Mouse (Mus musculus) liver, embryonic 14.5 days (tissue): ENCODE results near the gene Msrb1. TPM values are rescaled to one million over a fixed set of nuclear protein-coding genes. Genes with fewer than 3 reads are reported as not detected.
A peak's percentile ranks its signal among the peaks of the same experiment; 100 is the strongest.
"Not testable (repeated sequence)": the region's sequence is repeated elsewhere in the genome, so short reads cannot be mapped to it uniquely, and the experiment has no call there.

Source experiments
- ATAC-seq: fragments of 200-750 bp; cut with Nextera tagmentation; 2 replicates; pipeline ENCODE4 v1.8.0; 2017; ENCODE audit warnings: moderate number of reproducible peaks, mild to moderate bottlenecking, moderate library complexity; ENCODE audit not compliant: insufficient read depth
- DNase-seq, 3 experiments: peaks; one replicate each; pipeline ENCODE4 v3.0.0-alpha.2; 2012 to 2013; ENCODE audit warnings: low read depth in 3 of 3, low spot score in 3 of 3
- H3K27ac ChIP-seq: fragments of 300-500 bp; sonication (generic); 2 replicates; pipeline ENCODE4 v1.5.1; 2014; ENCODE audit warnings: moderate library complexity, mild to moderate bottlenecking, control low read depth, inconsistent platforms
- H3K27me3 ChIP-seq: fragments of 300-500 bp; sonication (generic); 2 replicates; pipeline ENCODE4 v1.6.1; 2014; ENCODE audit warnings: mild to moderate bottlenecking, low read length, moderate library complexity; ENCODE audit not compliant: control insufficient read depth, insufficient read depth
- H3K36me3 ChIP-seq: fragments of 300-500 bp; sonication (generic); replicated peaks from 2 replicates; pipeline ENCODE4 v1.6.1; 2014; ENCODE audit warnings: low read depth; ENCODE audit not compliant: control insufficient read depth, insufficient read depth
- H3K4me1 ChIP-seq, 2 experiments: fragments of 200-500 bp in 1 of 2; fragments of 300-500 bp in 1 of 2; sonication (generic) in 1 of 2; replicated peaks; 2 replicates each; pipeline ENCODE4 v1.6.1; 2012 to 2014; ENCODE audit warnings: antibody characterized with exemption in 1 of 2, inconsistent platforms in 1 of 2, low read length in 1 of 2; ENCODE audit not compliant: control insufficient read depth in 2 of 2, insufficient read depth in 2 of 2
- H3K4me2 ChIP-seq: fragments of 300-500 bp; sonication (generic); 2 replicates; pipeline ENCODE4 v1.6.1; 2014; ENCODE audit warnings: low read depth, mild to moderate bottlenecking, control low read depth, moderate library complexity
- H3K4me3 ChIP-seq, 2 experiments: fragments of 200-500 bp in 1 of 2; fragments of 300-500 bp in 1 of 2; sonication (generic) in 1 of 2; 2 replicates each; pipeline ENCODE4 v1.5.1; 2012 to 2014; ENCODE audit warnings: low read depth in 2 of 2, low read length in 2 of 2, mild to moderate bottlenecking in 2 of 2, control low read depth in 1 of 2, inconsistent platforms in 1 of 2, moderate library complexity in 1 of 2; ENCODE audit not compliant: insufficient read depth in 1 of 2
- H3K9ac ChIP-seq: fragments of 300-500 bp; sonication (generic); replicated peaks from 2 replicates; pipeline ENCODE4 v1.6.1; 2014; ENCODE audit warnings: mild to moderate bottlenecking, control low read depth, moderate library complexity
- H3K9me3 ChIP-seq: fragments of 300-500 bp; sonication (generic); 2 replicates; pipeline ENCODE4 v1.6.1; 2016; ENCODE audit warnings: low read length, mixed read lengths; ENCODE audit not compliant: control insufficient read depth
- CTCF ChIP-seq: IDR thresholded peaks from 2 replicates; pipeline ENCODE4 v1.5.1; 2016; ENCODE audit warnings: antibody characterized with exemption, low read depth, control low read depth
- EP300 ChIP-seq: IDR thresholded peaks from 2 replicates; pipeline ENCODE4 v1.6.1; 2016; ENCODE audit warnings: antibody characterized with exemption, low read depth
- WGBS: fragments of 180-500 bp; shearing (Covaris S2); extraction: QIAGEN DNeasy Blood & Tissue Kit; methylation state at CpG from one replicate; pipeline ENCODE4 v1.1.7; 2014; ENCODE audit not compliant: insufficient replicate concordance; 5-methylcytosine and 5-hydroxymethylcytosine counted together
- polyA plus RNA-seq, 2 experiments: library from polyadenylated mRNA; depleted of rRNA in 1 of 2; stranded (reverse) in 1 of 2; unstranded in 1 of 2; fragments of >200 nt; fragmentation: Nextera tagmentation in 1 of 2; extraction: Ambion mirVana in 1 of 2; gene quantifications; 2 replicates each; pipeline versions ENCODE4 v1.2.1 to v1.2.3; 2012 to 2014

Msrb1 gene
- polyA plus RNA-seq, 2 experiments = 25.4 to 28.9 TPM

DNA sequence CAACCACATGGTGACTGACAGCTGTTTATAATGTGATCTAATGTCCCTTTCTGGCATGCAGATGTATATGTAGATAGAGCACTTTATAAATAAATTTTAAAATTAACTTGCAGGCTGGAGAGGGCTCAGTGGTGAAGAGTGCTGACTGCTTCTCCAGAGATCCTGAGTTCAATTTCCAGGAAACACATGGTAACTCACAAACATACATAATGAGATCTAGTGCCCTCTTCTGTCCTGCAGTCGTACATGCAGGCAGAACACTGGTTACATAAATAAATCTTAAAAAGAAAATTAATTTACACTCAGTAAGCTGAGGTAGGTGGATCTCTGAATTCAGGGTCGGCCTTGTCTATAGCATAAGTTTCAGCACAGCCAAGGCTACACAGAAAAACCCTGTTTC is 27.8 kb upstream of the Msrb1 start:
- WGBS = 18% methylated on average over 2 of the region's 2 CpGs
- Histone ChIP-seq H3K4me1 (peaks cover 12 to 14% of the 10 kb centered on the region in 2 experiments), H3K9me3 (no peaks in the 10 kb centered on the region), H3K9ac (no peak overlapping the region), H3K4me3 (peak overlapping the region in 1 of 2 experiments; percentile 86; a peak in 2 of 4 replicates), H3K27ac (no peak overlapping the region), H3K36me3 (peaks cover 3% of the 10 kb centered on the region; the same call in 1 of the 2 replicates), H3K27me3 (no peaks in the 10 kb centered on the region), H3K4me2 (peak overlapping the region; percentile 97)
- TF ChIP-seq CTCF (peak; percentile 58; the same call in 1 of the 2 replicates), EP300 (no peak)
- no peak for ATAC-seq
- DNase-seq = peak in 1 of 3 experiments; percentile 61

DNA sequence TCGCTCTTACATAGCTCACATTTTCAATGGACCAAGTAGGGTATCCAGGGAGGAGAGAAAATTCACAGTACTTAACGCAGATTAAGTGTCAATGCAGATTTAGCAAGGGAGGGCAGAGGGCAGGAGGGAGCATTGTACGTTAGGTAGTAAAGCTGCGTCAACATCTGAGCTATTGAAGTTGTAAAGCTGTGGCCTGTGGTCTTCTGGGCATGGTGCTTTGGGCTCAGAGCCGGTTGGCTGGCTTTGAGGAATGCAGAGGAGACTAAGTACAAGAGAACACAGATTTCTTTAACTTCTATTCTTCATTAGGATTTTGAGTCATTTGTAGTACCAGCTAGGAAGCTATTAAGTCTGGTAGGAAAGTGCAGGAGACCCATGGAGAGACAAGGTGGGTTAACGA is 20.9 kb upstream of the Msrb1 start:
- Histone ChIP-seq H3K27ac (no peak overlapping the region), H3K36me3 (peaks cover under 1% of the 10 kb centered on the region; the same call in 1 of the 2 replicates), H3K4me2 (no peak overlapping the region), H3K4me3 (no peak overlapping the region), H3K4me1 (peaks cover 2 to 6% of the 10 kb centered on the region in 2 experiments), H3K9me3 (no peaks in the 10 kb centered on the region), H3K27me3 (no peaks in the 10 kb centered on the region), H3K9ac (no peak overlapping the region)
- DNase-seq (no peak), ATAC-seq (no peak)
- WGBS = 81% methylated on average over 6 of the region's 6 CpGs
- TF ChIP-seq EP300 = no peak
- no peak for TF ChIP-seq CTCF

DNA sequence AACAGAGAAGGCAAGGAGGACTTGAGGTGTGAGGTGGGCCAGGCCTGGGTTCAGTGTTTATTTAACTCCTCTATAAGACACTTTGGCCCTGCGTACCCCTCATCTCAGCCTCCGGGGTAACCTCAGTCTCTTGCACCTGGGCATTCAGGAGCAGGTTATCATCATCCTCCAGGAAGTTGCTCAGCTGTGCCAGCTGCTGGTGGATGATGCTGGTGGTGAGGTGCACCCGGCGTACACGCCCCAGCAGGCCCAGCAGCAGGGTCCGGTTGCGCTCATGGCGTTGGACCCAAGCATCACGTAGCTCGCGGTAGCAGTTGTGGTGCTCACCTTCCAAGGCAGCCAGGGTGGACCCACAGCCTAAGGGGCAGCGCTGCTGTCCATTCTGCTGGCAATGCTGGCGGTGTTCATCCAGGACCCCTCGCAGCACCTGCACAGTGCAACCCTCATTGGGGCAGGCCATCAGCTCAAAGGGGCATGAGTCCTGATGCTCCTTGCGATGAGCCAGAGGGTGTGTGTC is 20.2 kb upstream of the Msrb1 start:
- no peak for ATAC-seq
- WGBS = 89% methylated on average over 15 of the region's 15 CpGs
- H3K9me3 ChIP-seq = no peaks in the 10 kb centered on the region
- H3K4me2 ChIP-seq = no peak overlapping the region
- TF ChIP-seq EP300 (no peak), CTCF (no peak)
- no peaks in the 10 kb centered on the region for H3K27me3 ChIP-seq
- peaks cover 5% of the 10 kb centered on the region for H3K36me3 ChIP-seq
- H3K9ac ChIP-seq = no peak overlapping the region
- H3K4me3 ChIP-seq = no peak overlapping the region
- DNase-seq = no peak
- H3K27ac ChIP-seq = no peak overlapping the region
- peaks cover 2 to 6% of the 10 kb centered on the region in 2 experiments for H3K4me1 ChIP-seq

DNA sequence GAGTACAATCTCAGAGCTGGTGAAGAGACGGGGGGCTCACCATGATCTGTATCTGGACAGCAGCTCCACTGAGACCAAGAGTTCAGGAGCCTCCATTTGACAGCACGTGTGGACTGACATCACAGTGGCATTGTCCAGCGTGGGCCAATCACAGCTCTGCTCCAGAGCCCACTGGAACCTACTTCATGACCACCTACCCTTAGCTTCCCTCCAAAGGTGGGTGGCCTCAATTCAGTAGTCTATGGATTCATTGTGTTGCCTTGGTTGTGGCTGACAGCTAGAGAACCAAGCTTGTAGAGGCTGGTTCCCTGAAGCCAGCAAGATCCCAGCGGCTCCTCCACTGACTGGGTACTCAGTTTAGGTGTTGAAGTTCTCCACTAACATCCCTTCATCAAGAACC is 18.5 kb upstream of the Msrb1 start, which contains the start of the genes Rnf151 and Rps2:
Gene Rnf151 (minus strand): TSS at position 121 of the 400 bp plus-strand sequence.
Gene Rps2 (plus strand): TSS at position 174 of the 400 bp plus-strand sequence.
- no peaks in the 10 kb centered on the region for H3K9me3 ChIP-seq
- no peak for DNase-seq
- peak within 1 kb of the TSS; percentile 92 for H3K4me2 ChIP-seq
- peak within 1 kb of the TSS; percentile 96 to 97 for H3K4me3 ChIP-seq
- no peak for ATAC-seq
- no peak for TF ChIP-seq CTCF
- TF ChIP-seq EP300 = no peak
- H3K27me3 ChIP-seq = no peaks in the 10 kb centered on the region
- peak within 1 kb of the TSS; percentile 95 for H3K9ac ChIP-seq
- peaks cover 10 to 17% of the 10 kb centered on the region in 2 experiments for H3K4me1 ChIP-seq
- 64% methylated on average over 4 of the region's 4 CpGs for WGBS
- H3K27ac ChIP-seq = peak within 1 kb of the TSS; percentile 26; the same call in 1 of the 2 replicates
- peaks cover 19% of the 10 kb centered on the region for H3K36me3 ChIP-seq

DNA sequence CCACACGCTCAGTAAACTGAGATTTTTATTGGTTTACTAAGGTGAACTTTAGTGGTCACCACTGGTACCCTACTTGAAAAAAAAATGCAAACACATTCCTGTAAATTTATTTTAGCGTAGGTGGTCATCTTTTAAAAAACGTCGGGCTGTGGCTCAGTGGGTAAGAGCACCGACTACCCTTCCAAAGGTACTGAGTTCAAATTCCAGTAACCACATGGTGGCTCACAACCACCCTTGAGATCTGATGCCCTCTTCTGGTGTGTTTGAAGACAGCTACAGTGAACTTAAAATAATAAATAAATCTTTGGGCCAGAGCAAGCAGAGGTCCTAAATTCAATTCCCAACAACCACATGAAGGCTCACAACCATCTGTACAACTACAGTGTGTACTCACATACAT is 17.5 kb upstream of the Msrb1 start:
- ATAC-seq, H3K27me3 ChIP-seq, H3K9me3 ChIP-seq, H3K27ac ChIP-seq, DNase-seq: not testable (repeated sequence)
- H3K36me3 ChIP-seq = peaks cover 19% of the 10 kb centered on the region
- H3K4me3 ChIP-seq = peak overlapping the region; percentile 96 to 97
- WGBS = 30% methylated on average over 5 of the region's 5 CpGs
- H3K4me1 ChIP-seq = peaks cover 16 to 22% of the 10 kb centered on the region in 2 experiments
- H3K4me2 ChIP-seq = peak overlapping the region; percentile 92
- H3K9ac ChIP-seq = peak overlapping the region; percentile 95
- TF ChIP-seq CTCF = peak; percentile 30; the same call in 1 of the 2 replicates
